Mouse (Mus musculus) kidney, adult 2 months (tissue): ENCODE measurements around the gene Ctdsp1. TPM values are rescaled to one million over a fixed set of nuclear protein-coding genes. Genes with fewer than 3 reads are reported as not detected.

Experiments used
- DNase-seq: peaks from one replicate; pipeline ENCODE4 v3.0.0; 2021
- H3K27ac ChIP-seq: fragments of 200-500 bp; 2 replicates; pipeline ENCODE4 v1.5.1; 2012; ENCODE audit warnings: low read depth, low read length, control low read depth, inconsistent platforms; ENCODE audit not compliant: insufficient read depth
- H3K27me3 ChIP-seq: fragments of 200-500 bp; replicated peaks from 2 replicates; pipeline ENCODE4 v1.6.1; 2012; ENCODE audit warnings: mild to moderate bottlenecking, moderate library complexity, low read length, inconsistent platforms; ENCODE audit not compliant: control insufficient read depth, insufficient read depth
- H3K36me3 ChIP-seq: fragments of 200-500 bp; 2 replicates; pipeline ENCODE4 v1.6.1; 2012; ENCODE audit warnings: mild to moderate bottlenecking, moderate library complexity, low read length, inconsistent platforms; ENCODE audit not compliant: control insufficient read depth, insufficient read depth
- H3K4me1 ChIP-seq: fragments of 200-500 bp; 2 replicates; pipeline ENCODE4 v1.6.1; 2011; ENCODE audit warnings: low read length; ENCODE audit not compliant: control insufficient read depth, insufficient read depth
- H3K4me3 ChIP-seq: fragments of 200-500 bp; 2 replicates; pipeline ENCODE4 v1.5.1; 2011; ENCODE audit warnings: mild to moderate bottlenecking, low read depth, low read length, control low read depth; ENCODE audit not compliant: insufficient read depth
- CTCF ChIP-seq: fragments of 200-500 bp; conservative IDR thresholded peaks from 2 replicates; pipeline ENCODE4 v1.5.1; 2011; ENCODE audit warnings: low read depth, mild to moderate bottlenecking, control low read depth, low read length, moderate library complexity, mixed read lengths; ENCODE audit not compliant: insufficient read depth, insufficient read length
- POLR2A ChIP-seq: fragments of 200-500 bp; IDR thresholded peaks from one replicate; pipeline ENCODE4 v1.6.1; 2011; ENCODE audit warnings: low read depth, low read length, control low read depth
- WGBS: fragments of 180-500 bp; shearing (Covaris S2); methylation state at CpG from one replicate; pipeline ENCODE4 v1.1.7; 2018; 5-methylcytosine and 5-hydroxymethylcytosine counted together
- polyA plus RNA-seq: library from polyadenylated mRNA; depleted of rRNA; stranded (reverse); fragments of >200 nt; gene quantifications from 2 replicates; pipeline ENCODE4 v1.2.3, GENCODE M21; 2012; rRNA removed

Gene Ctdsp1
- polyA plus RNA-seq, 1 experiment: 187 TPM

GRCm38 (mm10) chr1:74433220-74433619, 41.9 kb downstream of the Ctdsp1 start:
- WGBS: 69% methylated on average over 6 of the region's 6 CpGs
- DNase-seq: peak; percentile 71
- H3K36me3 ChIP-seq: peaks cover 2% of the 10 kb centered on the region; the same call in 1 of the 2 replicates
- H3K4me3 ChIP-seq: no peak overlapping the region
- H3K4me1 ChIP-seq: peaks cover 4% of the 10 kb centered on the region; the same call in 1 of the 2 replicates
- TF ChIP-seq POLR2A (no peak), CTCF (no peak)
- H3K27me3 ChIP-seq: no peaks in the 10 kb centered on the region
- no peak overlapping the region for H3K27ac ChIP-seq

- H3K36me3 ChIP-seq: peaks cover 4% of the 10 kb centered on the region; the same call in 1 of the 2 replicates
- no peak overlapping the region for H3K4me3 ChIP-seq
- H3K27me3 ChIP-seq: no peaks in the 10 kb centered on the region
- H3K27ac ChIP-seq: no peak overlapping the region
- WGBS: 29% methylated on average over 5 of the region's 5 CpGs
- no peak for TF ChIP-seq CTCF
- TF ChIP-seq POLR2A: no peak
- peaks cover 4% of the 10 kb centered on the region; the same call in 1 of the 2 replicates for H3K4me1 ChIP-seq
- DNase-seq: peak; percentile 51
Measured at GRCm38 (mm10) chr1:74434596-74434995, 43.3 kb downstream of the Ctdsp1 start.

DNA sequence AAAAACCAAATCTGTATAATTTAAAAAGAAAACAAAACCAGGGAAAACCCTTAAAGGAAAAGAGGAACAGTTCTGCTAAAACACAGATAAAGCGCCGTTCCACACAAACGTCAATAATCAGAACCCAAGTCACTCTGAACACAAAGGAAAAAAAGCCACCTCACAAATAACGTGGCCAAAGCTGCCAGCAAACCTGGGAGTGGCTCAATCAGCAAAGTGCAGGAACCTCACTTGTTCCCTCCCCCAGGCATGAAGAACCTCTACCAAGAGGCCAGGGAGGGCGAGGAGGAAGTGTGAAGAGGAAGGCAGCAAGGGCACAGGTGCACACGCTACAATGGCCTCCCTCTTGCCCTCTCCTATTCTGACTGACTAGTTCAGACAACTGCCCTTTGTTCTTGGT, 44.3 kb downstream of the Ctdsp1 start:
- Histone ChIP-seq H3K27me3 (no peaks in the 10 kb centered on the region), H3K4me1 (peaks cover 4% of the 10 kb centered on the region; the same call in 1 of the 2 replicates), H3K36me3 (peaks cover 4% of the 10 kb centered on the region; the same call in 1 of the 2 replicates), H3K4me3 (no peak overlapping the region), H3K27ac (no peak overlapping the region)
- WGBS: 73% methylated on average over 6 of the region's 6 CpGs
- no peak for DNase-seq
- TF ChIP-seq POLR2A (no peak), CTCF (no peak)

- Histone ChIP-seq H3K27ac (no peak overlapping the region), H3K27me3 (no peaks in the 10 kb centered on the region), H3K4me3 (no peak overlapping the region), H3K4me1 (peaks cover 4% of the 10 kb centered on the region; the same call in 1 of the 2 replicates), H3K36me3 (peaks cover 4% of the 10 kb centered on the region)
- DNase-seq: no peak
- TF ChIP-seq POLR2A (no peak), CTCF (no peak)
- 69% methylated on average over 8 of the region's 8 CpGs for WGBS
Measured at GRCm38 (mm10) chr1:74437702-74438427, 46.6 kb downstream of the Ctdsp1 start.

DNA sequence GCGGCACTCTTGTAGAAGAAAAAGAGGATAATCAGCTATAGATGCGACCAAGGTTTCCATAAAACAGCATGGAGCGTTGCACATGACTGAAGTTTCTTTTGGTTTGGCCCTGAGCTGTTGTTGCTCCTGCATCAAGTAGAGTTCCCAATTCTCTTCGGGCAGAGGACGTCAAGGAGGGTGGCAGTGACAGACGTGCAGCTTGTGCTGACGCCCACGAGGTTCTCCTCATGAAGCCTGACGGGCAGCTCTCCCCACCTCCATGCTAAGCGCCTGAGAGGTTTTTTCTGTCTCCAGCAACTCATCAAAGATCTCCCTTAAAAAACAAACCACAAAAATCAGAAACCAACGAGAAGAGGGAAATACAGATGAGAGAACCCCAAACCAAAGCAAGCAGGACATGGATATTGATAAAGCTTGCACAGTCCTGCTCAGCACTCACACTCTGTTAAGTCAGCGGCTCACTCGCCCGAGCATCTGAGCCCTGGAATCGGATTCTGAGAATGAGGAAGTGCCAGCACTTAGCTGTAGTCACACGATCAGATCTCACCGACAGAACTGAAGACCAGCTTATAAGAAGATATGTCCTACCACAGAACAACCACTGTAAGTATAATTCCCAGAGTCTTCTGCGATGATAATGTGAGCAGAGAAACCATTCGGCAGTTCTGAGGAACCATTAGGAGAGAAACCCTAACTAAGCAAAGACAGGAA, 48.0 kb downstream of the Ctdsp1 start:
- H3K36me3 ChIP-seq: peaks cover 5% of the 10 kb centered on the region
- no peak for DNase-seq
- WGBS: 87% methylated on average over 19 of the region's 19 CpGs

DNA sequence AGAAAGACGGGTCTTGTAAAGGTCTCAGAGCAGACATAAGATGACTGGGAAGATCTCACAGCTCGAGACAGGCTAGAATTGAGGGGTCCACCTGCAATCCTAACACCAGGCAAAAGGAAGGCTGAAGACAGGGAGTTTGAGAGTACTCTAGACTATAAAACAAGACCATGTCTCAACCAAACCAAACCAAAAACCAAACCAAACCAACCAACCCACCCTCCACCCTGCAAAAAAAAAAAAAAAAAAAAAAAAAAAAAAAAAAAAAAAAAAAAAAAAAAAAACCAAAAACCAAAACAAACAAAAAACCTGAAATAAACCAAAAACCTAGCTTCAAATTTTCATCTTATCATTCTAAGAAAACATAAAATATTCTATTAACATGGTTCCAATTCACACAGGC, 53.2 kb downstream of the Ctdsp1 start:
- no peak for TF ChIP-seq CTCF
- no peak for TF ChIP-seq POLR2A
- 95% methylated on average over 2 of the region's 2 CpGs for WGBS
- DNase-seq: no peak
- no peaks in the 10 kb centered on the region for H3K4me1 ChIP-seq
- H3K36me3 ChIP-seq: peaks cover 1% of the 10 kb centered on the region; the same call in 1 of the 2 replicates
- H3K4me3 ChIP-seq: no peak overlapping the region
- no peak overlapping the region for H3K27ac ChIP-seq
- H3K27me3 ChIP-seq: no peaks in the 10 kb centered on the region

More for the DNA sequence above, 48.0 kb downstream of the Ctdsp1 start:
- H3K4me1 ChIP-seq: peaks cover 3% of the 10 kb centered on the region; the same call in 1 of the 2 replicates
- H3K4me3 ChIP-seq: no peak overlapping the region
- H3K27ac ChIP-seq: no peak overlapping the region
- TF ChIP-seq CTCF (no peak), POLR2A (no peak)
- no peaks in the 10 kb centered on the region for H3K27me3 ChIP-seq

Other genes starting within 250 kb of the Ctdsp1 start
- gene Cxcr2, start 237.5 kb upstream of the Ctdsp1 start, polyA plus RNA-seq: 0.07 and 0.55 TPM in 2 replicates
- not detected in 2 replicates for gene Cxcr1, start 196.9 kb upstream of the Ctdsp1 start, polyA plus RNA-seq
- gene Arpc2, start 155.4 kb upstream of the Ctdsp1 start, polyA plus RNA-seq: 124 TPM in 2 replicates
- gene Gpbar1, start 113.0 kb upstream of the Ctdsp1 start, polyA plus RNA-seq: 0.20 and 0.48 TPM in 2 replicates
- gene Aamp, start 106.8 kb upstream of the Ctdsp1 start, polyA plus RNA-seq: 212 and 217 TPM in 2 replicates
- 139 and 165 TPM in 2 replicates for gene Pnkd, start 106.6 kb upstream of the Ctdsp1 start, polyA plus RNA-seq
- gene Tmbim1, start 85.9 kb upstream of the Ctdsp1 start, polyA plus RNA-seq: 74.1 and 103 TPM in 2 replicates
- gene Catip, start 29.4 kb upstream of the Ctdsp1 start, polyA plus RNA-seq: 0.33 and 0.43 TPM in 2 replicates
- gene Slc11a1, start 16.3 kb upstream of the Ctdsp1 start, polyA plus RNA-seq: 13.4 and 15.3 TPM in 2 replicates
- gene Vil1, start 17.9 kb downstream of the Ctdsp1 start, polyA plus RNA-seq: 69.8 and 75.0 TPM in 2 replicates
- 16.4 and 18.6 TPM in 2 replicates for gene Cnot9, start 114.5 kb downstream of the Ctdsp1 start, polyA plus RNA-seq
- gene Plcd4, start 151.4 kb downstream of the Ctdsp1 start, polyA plus RNA-seq: 1.0 and 1.4 TPM in 2 replicates
- gene Usp37, start 152.8 kb downstream of the Ctdsp1 start, polyA plus RNA-seq: 4.1 and 4.3 TPM in 2 replicates
- gene Zfp142, start 196.7 kb downstream of the Ctdsp1 start, polyA plus RNA-seq: 11.2 and 12.6 TPM in 2 replicates
- gene Bcs1l, start 196.8 kb downstream of the Ctdsp1 start, polyA plus RNA-seq: 29.3 and 32.8 TPM in 2 replicates
- gene Rnf25, start 209.9 kb downstream of the Ctdsp1 start, polyA plus RNA-seq: 63.3 and 64.1 TPM in 2 replicates
- gene Stk36, start 209.9 kb downstream of the Ctdsp1 start, polyA plus RNA-seq: 5.9 and 6.4 TPM in 2 replicates